Mouse (Mus musculus) liver, adult (tissue): ENCODE results near the gene Pxmp4.

Experiments used
- GATA4 ChIP-seq: IDR thresholded peaks from 2 replicates; pipeline ENCODE4 v1.6.1; 2014; ENCODE audit warnings: mild to moderate bottlenecking, low read length; ENCODE audit not compliant: insufficient replicate concordance

Gene Pxmp4

GRCm38 (mm10) chr2:154624137-154624536 lies 20.6 kb upstream of the Pxmp4 start:
- TF ChIP-seq GATA4, result no peak

GRCm38 (mm10) chr2:154621684-154622083 lies 18.2 kb upstream of the Pxmp4 start:
- TF ChIP-seq GATA4, result no peak

- TF ChIP-seq GATA4, result no peak
Observed at GRCm38 (mm10) chr2:154617061-154617460, 13.6 kb upstream of the Pxmp4 start.

- no peak for TF ChIP-seq GATA4
Observed at GRCm38 (mm10) chr2:154615674-154616073, 12.2 kb upstream of the Pxmp4 start.

- no peak for TF ChIP-seq GATA4
Observed at GRCm38 (mm10) chr2:154614841-154615576, 11.5 kb upstream of the Pxmp4 start.

- TF ChIP-seq GATA4, result no peak
Observed at GRCm38 (mm10) chr2:154613118-154614115, 9.9 kb upstream of the Pxmp4 start, which contains the start of the genes Zfp341 and 4930519P11Rik. Gene Zfp341 (plus strand): TSS chr2:154613297. Gene 4930519P11Rik (minus strand): TSS chr2:154613437.

GRCm38 (mm10) chr2:154609050-154609767 lies 5.7 kb upstream of the Pxmp4 start:
- peak; percentile 67; the same call in 1 of the 2 replicates for TF ChIP-seq GATA4

GRCm38 (mm10) chr2:154606965-154607364 lies 3.5 kb upstream of the Pxmp4 start:
- no peak for TF ChIP-seq GATA4

GRCm38 (mm10) chr2:154604156-154604555 lies 648 bp upstream of the Pxmp4 start:
- no peak for TF ChIP-seq GATA4

- no peak for TF ChIP-seq GATA4
Observed at GRCm38 (mm10) chr2:154603007-154603637, 386 bp downstream of the Pxmp4 start.

- TF ChIP-seq GATA4, result no peak
Observed at GRCm38 (mm10) chr2:154601324-154601723, 2.2 kb downstream of the Pxmp4 start.

GRCm38 (mm10) chr2:154600586-154600985 lies 2.9 kb downstream of the Pxmp4 start:
- no peak for TF ChIP-seq GATA4

GRCm38 (mm10) chr2:154597399-154597798 lies 6.1 kb downstream of the Pxmp4 start:
- TF ChIP-seq GATA4, result no peak

GRCm38 (mm10) chr2:154595775-154596174 lies 7.7 kb downstream of the Pxmp4 start:
- TF ChIP-seq GATA4, result no peak

GRCm38 (mm10) chr2:154593025-154593424 lies 10.5 kb downstream of the Pxmp4 start:
- no peak for TF ChIP-seq GATA4
